Mouse (Mus musculus) CH12.LX (cell line): ENCODE results near the gene Tmem63b. TPM values are rescaled to one million over a fixed set of nuclear protein-coding genes. Genes with fewer than 3 reads are reported as not detected.
A peak's percentile ranks its signal among the peaks of the same experiment; 100 is the strongest.

Experiments
- DNase-seq: peaks from one replicate; pipeline ENCODE4 v3.0.0-alpha.2; 2013; ENCODE audit errors: extremely low read depth
- H3K27ac ChIP-seq: 2 replicates; pipeline ENCODE4 v1.5.1; 2012; ENCODE audit warnings: low read depth, mild to moderate bottlenecking, control low read depth, moderate library complexity; ENCODE audit not compliant: insufficient read depth
- H3K27me3 ChIP-seq: replicated peaks from 2 replicates; pipeline ENCODE3; 2012; ENCODE audit warnings: inconsistent platforms
- H3K36me3 ChIP-seq, 2 experiments: replicated peaks in 1 of 2; 2 replicates each; pipeline versions ENCODE3 to v1.6.1; 2012; ENCODE audit warnings: inconsistent platforms in 1 of 2, low read length in 1 of 2, mild to moderate bottlenecking in 1 of 2, mixed read lengths in 1 of 2, moderate library complexity in 1 of 2; ENCODE audit not compliant: control insufficient read depth in 1 of 2, insufficient read depth in 1 of 2
- H3K4me1 ChIP-seq, 2 experiments: 2 replicates each; pipeline ENCODE4 v1.6.1; 2012; ENCODE audit warnings: inconsistent platforms in 1 of 2, moderate library complexity in 1 of 2; ENCODE audit not compliant: insufficient read depth in 2 of 2, control insufficient read depth in 1 of 2
- H3K4me2 ChIP-seq: 2 replicates; pipeline ENCODE4 v1.6.1; 2012; ENCODE audit warnings: low read depth, mild to moderate bottlenecking, control low read depth; ENCODE audit not compliant: poor library complexity, insufficient read depth, severe bottlenecking
- H3K4me3 ChIP-seq, 3 experiments: fragments of 150-350 bp in 1 of 3; sonication (generic) in 1 of 3; replicated peaks in 1 of 3; 2 replicates each; pipeline versions ENCODE3 to v1.5.1; 2011 to 2012; ENCODE audit warnings: low read depth in 2 of 3, low read length in 2 of 3, mild to moderate bottlenecking in 2 of 3, moderate library complexity in 2 of 3, control low read depth in 1 of 3, improper control_type of control experiment in 1 of 3, inconsistent platforms in 1 of 3, mixed read lengths in 1 of 3; ENCODE audit not compliant: poor library complexity in 1 of 3
- H3K79me2 ChIP-seq: replicated peaks from 2 replicates; pipeline ENCODE4 v1.6.1; 2012; ENCODE audit warnings: mild to moderate bottlenecking, moderate library complexity; ENCODE audit not compliant: control insufficient read depth, poor library complexity, insufficient read depth, severe bottlenecking; ENCODE audit errors: extremely low read depth
- H3K9ac ChIP-seq: 2 replicates; pipeline ENCODE4 v1.6.1; 2012; ENCODE audit warnings: low read depth, mild to moderate bottlenecking, control low read depth, moderate library complexity; ENCODE audit not compliant: insufficient read depth
- H3K9me3 ChIP-seq: replicated peaks from 2 replicates; pipeline ENCODE3; 2012; ENCODE audit warnings: low read length, inconsistent platforms, mixed read lengths
- BHLHE40 ChIP-seq: IDR thresholded peaks from 2 replicates; pipeline ENCODE4 v1.6.1; 2011; ENCODE audit warnings: mild to moderate bottlenecking, low read depth, low read length, improper control_type of control experiment
- CHD2 ChIP-seq: IDR thresholded peaks from 2 replicates; pipeline ENCODE4 v1.6.1; 2011; ENCODE audit warnings: low read length, improper control_type of control experiment
- CTCF ChIP-seq, 2 experiments: IDR thresholded peaks in 1 of 2; conservative IDR thresholded peaks in 1 of 2; 2 replicates each; pipeline ENCODE4 v1.5.1; 2011 to 2012; ENCODE audit warnings: low read depth in 2 of 2, low read length in 2 of 2, improper control_type of control experiment in 1 of 2, inconsistent platforms in 1 of 2, mild to moderate bottlenecking in 1 of 2, moderate library complexity in 1 of 2
- ELF1 ChIP-seq: IDR thresholded peaks from 2 replicates; pipeline ENCODE4 v1.6.1; 2014; ENCODE audit warnings: low read depth, mild to moderate bottlenecking, inconsistent platforms, low read length, improper control_type of control experiment
- EP300 ChIP-seq: IDR thresholded peaks from 2 replicates; pipeline ENCODE4 v1.6.1; 2011; ENCODE audit warnings: low read length, improper control_type of control experiment
- ETS1 ChIP-seq: conservative IDR thresholded peaks from 2 replicates; pipeline ENCODE4 v1.6.1; 2012; ENCODE audit warnings: low read depth, mild to moderate bottlenecking, inconsistent platforms, low read length, improper control_type of control experiment, moderate library complexity
- GABPA ChIP-seq: IDR thresholded peaks from 2 replicates; pipeline ENCODE4 v1.6.1; 2012; ENCODE audit warnings: low read depth, low read length, improper control_type of control experiment, inconsistent platforms; ENCODE audit not compliant: insufficient replicate concordance
- HCFC1 ChIP-seq: IDR thresholded peaks from 2 replicates; pipeline ENCODE4 v1.6.1; 2012; ENCODE audit warnings: low read depth, mild to moderate bottlenecking, inconsistent platforms, low read length, improper control_type of control experiment
- IRF4 ChIP-seq: IDR thresholded peaks from 2 replicates; pipeline ENCODE4 v1.6.1; 2014; ENCODE audit warnings: low read depth, mild to moderate bottlenecking, inconsistent platforms, low read length, improper control_type of control experiment
- JUN ChIP-seq: IDR thresholded peaks from 2 replicates; pipeline ENCODE4 v1.6.1; 2011; ENCODE audit warnings: low read depth, mild to moderate bottlenecking, low read length, improper control_type of control experiment, moderate library complexity; ENCODE audit not compliant: insufficient read depth
- JUND ChIP-seq: conservative IDR thresholded peaks from 2 replicates; pipeline ENCODE4 v1.6.1; 2011; ENCODE audit warnings: low read depth, low read length, improper control_type of control experiment
- KAT2A ChIP-seq: IDR thresholded peaks from 2 replicates; pipeline ENCODE4 v1.6.1; 2012; ENCODE audit warnings: low read length, improper control_type of control experiment, inconsistent platforms; ENCODE audit not compliant: insufficient replicate concordance
- MAFK ChIP-seq: IDR thresholded peaks from 2 replicates; pipeline ENCODE4 v1.6.1; 2011; ENCODE audit warnings: low read length, improper control_type of control experiment; ENCODE audit not compliant: insufficient replicate concordance
- MAX ChIP-seq: IDR thresholded peaks from 2 replicates; pipeline ENCODE4 v1.6.1; 2011; ENCODE audit warnings: low read length, improper control_type of control experiment
- MAZ ChIP-seq: IDR thresholded peaks from 2 replicates; pipeline ENCODE4 v1.6.1; 2012; ENCODE audit warnings: low read depth, mild to moderate bottlenecking, inconsistent platforms, low read length, improper control_type of control experiment, moderate library complexity
- MEF2A ChIP-seq: IDR thresholded peaks from 2 replicates; pipeline ENCODE4 v1.6.1; 2014; ENCODE audit warnings: low read depth, mild to moderate bottlenecking, inconsistent platforms, low read length, improper control_type of control experiment, borderline replicate concordance
- MXI1 ChIP-seq: IDR thresholded peaks from 2 replicates; pipeline ENCODE4 v1.6.1; 2011; ENCODE audit warnings: mild to moderate bottlenecking, low read depth, low read length, improper control_type of control experiment
- MYC ChIP-seq: IDR thresholded peaks from 2 replicates; pipeline ENCODE4 v1.6.1; 2011; ENCODE audit warnings: low read depth, mild to moderate bottlenecking, improper control_type of control experiment, low read length
- NELFE ChIP-seq: IDR thresholded peaks from 2 replicates; pipeline ENCODE4 v1.6.1; 2011; ENCODE audit warnings: low read depth, low read length, improper control_type of control experiment
- POLR2A ChIP-seq: IDR thresholded peaks from 2 replicates; pipeline ENCODE4 v1.6.1; 2011; ENCODE audit warnings: low read depth, mild to moderate bottlenecking, improper control_type of control experiment, low read length
- POLR2AphosphoS2 ChIP-seq: IDR thresholded peaks from 2 replicates; pipeline ENCODE4 v1.6.1; 2011; ENCODE audit warnings: low read depth, low read length, improper control_type of control experiment
- RAD21 ChIP-seq: IDR thresholded peaks from 2 replicates; pipeline ENCODE4 v1.6.1; 2011; ENCODE audit warnings: low read depth, mild to moderate bottlenecking, low read length, improper control_type of control experiment, moderate library complexity
- RCOR1 ChIP-seq: conservative IDR thresholded peaks from 2 replicates; pipeline ENCODE4 v1.6.1; 2012; ENCODE audit warnings: low read depth, mild to moderate bottlenecking, inconsistent platforms, low read length, improper control_type of control experiment
- SIN3A ChIP-seq: IDR thresholded peaks from 2 replicates; pipeline ENCODE4 v1.6.1; 2012; ENCODE audit warnings: low read length, improper control_type of control experiment, inconsistent platforms
- SMC3 ChIP-seq: IDR thresholded peaks from 2 replicates; pipeline ENCODE4 v1.6.1; 2011; ENCODE audit warnings: low read depth, low read length, improper control_type of control experiment
- TBP ChIP-seq: conservative IDR thresholded peaks from 2 replicates; pipeline ENCODE4 v1.6.1; 2011; ENCODE audit warnings: low read depth, low read length, improper control_type of control experiment
- TCF12 ChIP-seq: IDR thresholded peaks from 2 replicates; pipeline ENCODE4 v1.6.1; 2014; ENCODE audit warnings: low read depth, mild to moderate bottlenecking, inconsistent platforms, low read length, improper control_type of control experiment
- UBTF ChIP-seq: IDR thresholded peaks from 2 replicates; pipeline ENCODE4 v1.6.1; 2012; ENCODE audit warnings: low read depth, mild to moderate bottlenecking, inconsistent platforms, low read length, improper control_type of control experiment, moderate library complexity
- ZC3H11A ChIP-seq: IDR thresholded peaks from 2 replicates; pipeline ENCODE4 v1.6.1; 2012; ENCODE audit warnings: low read depth, mild to moderate bottlenecking, inconsistent platforms, low read length, improper control_type of control experiment
- ZKSCAN1 ChIP-seq: IDR thresholded peaks from 2 replicates; pipeline ENCODE4 v1.6.1; 2012; ENCODE audit warnings: low read depth, inconsistent platforms, low read length, improper control_type of control experiment, borderline replicate concordance
- ZMIZ1 ChIP-seq: IDR thresholded peaks from 2 replicates; pipeline ENCODE4 v1.6.1; 2012; ENCODE audit warnings: low read depth, mild to moderate bottlenecking, inconsistent platforms, low read length, improper control_type of control experiment
- dilution Hi-C: fragments of 300-500 bp; cut with MboI; formaldehyde crosslinking; loops from 2 replicates; pipeline ENCODE4 v1.14.3; 2020; ENCODE audit warnings: low sequenced_read_pairs; ENCODE audit not compliant: extremely low pct_unique_long_range_greater_than_20kb, extremely low pct_ligation_motif_present
- in situ Hi-C: fragments of 300-500 bp; cut with MboI; formaldehyde crosslinking; loops from 3 replicates; pipeline ENCODE4 v1.14.3; 2019; ENCODE audit warnings: low sequenced_read_pairs, low pct_ligation_motif_present, low pct_unique_long_range_greater_than_20kb, mixed read lengths
- polyA plus RNA-seq: library from polyadenylated mRNA; unstranded; fragments of >175 nt; gene quantifications from 2 replicates; pipeline ENCODE4 v1.2.1, GENCODE M21; 2012; ENCODE audit warnings: low read depth; ENCODE audit not compliant: insufficient read length
- total RNA-seq, 2 experiments: library from RNA; depleted of rRNA; stranded (reverse); fragments of 300-350 nt in 1 of 2; fragments of >200 nt in 1 of 2; gene quantifications; 2 replicates each; pipeline ENCODE4 v1.2.3; 2012 to 2014

Tmem63b gene
- total and polyA plus RNA-seq, 3 experiments: 3.5 to 10.3 (median 6.3) TPM

- Histone ChIP-seq H3K4me2 (no peak overlapping the region), H3K9me3 (no peaks in the 10 kb centered on the region), H3K4me1 (peaks cover 2 to 17% of the 10 kb centered on the region in 2 experiments), H3K79me2 (no peaks in the 10 kb centered on the region), H3K27ac (no peak overlapping the region), H3K36me3 (no peaks in the 10 kb centered on the region), H3K9ac (no peak overlapping the region), H3K27me3 (peaks cover 86% of the 10 kb centered on the region), H3K4me3 (no peak overlapping the region)
- in situ Hi-C loops (loop anchor here (10.0 kb wide), 1 partner anchor 382 kb away; the partner anchor contains the start of gene Mrps18a), dilution Hi-C loops (no loop called here)
- DNase-seq: no peak
- TF ChIP-seq SMC3: no peak
- TF ChIP-seq IRF4: no peak
- TF ChIP-seq MYC: no peak
Measured at GRCm38 (mm10) chr17:45733038-45733734, 46.5 kb upstream of the Tmem63b start.

DNA sequence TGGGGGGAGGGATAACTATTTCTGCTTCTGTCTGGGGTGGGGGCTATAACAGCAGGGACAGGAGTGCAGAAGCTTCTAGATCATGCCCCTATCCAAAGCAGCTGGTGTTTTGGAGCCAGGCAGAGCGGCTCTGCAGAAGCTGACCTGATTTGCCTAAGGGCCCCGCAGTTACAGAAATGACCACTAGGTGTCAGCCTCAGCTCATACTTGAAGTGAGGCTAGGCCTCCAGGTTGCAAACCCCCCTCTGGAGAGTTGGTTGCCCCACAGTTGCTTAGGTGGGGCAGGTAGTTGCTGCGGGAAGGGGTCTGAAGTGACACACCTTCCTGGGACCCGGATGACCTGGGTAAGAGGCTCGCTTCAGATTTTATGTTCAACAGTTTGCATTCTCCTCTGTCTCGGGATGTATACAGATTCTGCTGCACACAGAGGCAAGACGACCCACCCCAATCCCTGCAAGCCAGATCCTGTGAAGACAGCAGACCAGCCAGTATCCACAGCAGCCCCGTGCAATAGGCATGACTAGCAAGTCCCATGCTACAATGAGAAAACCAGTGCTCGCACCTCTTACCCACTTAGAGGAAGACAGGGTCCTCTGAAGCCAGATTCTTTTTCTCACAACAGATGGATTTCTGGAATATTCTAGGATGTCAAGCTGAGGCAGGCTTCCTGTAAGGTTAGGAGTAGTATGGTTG, 44.6 kb upstream of the Tmem63b start:
- dilution Hi-C loops: no loop called here
- H3K4me3 ChIP-seq: no peak overlapping the region
- TF ChIP-seq KAT2A (no peak), CTCF (conservative IDR thresholded peaks at IDR 0.05 in 1 of 2, IDR thresholded peaks at IDR 0.05 in 1 of 2; ENCODE audit: low read depth in 2 of 2, low read length in 2 of 2) (peak; percentile 63 to 97), MAFK (no peak), TCF12 (no peak), MXI1 (no peak), HCFC1 (no peak), NELFE (no peak; the same call in 1 of the 2 replicates), ZC3H11A (peak; percentile 46), EP300 (no peak), MEF2A (no peak), MAX (no peak), CHD2 (no peak), GABPA (no peak), JUND (no peak), ZMIZ1 (no peak), ETS1 (no peak), ELF1 (no peak), MAZ (peak; percentile 54; the same call in 1 of the 2 replicates), POLR2A (no peak), UBTF (no peak), TBP (no peak), SIN3A (no peak), JUN (no peak), POLR2AphosphoS2 (no peak), BHLHE40 (no peak), ZKSCAN1 (no peak), MYC (no peak), RCOR1 (no peak), RAD21 (no peak; the same call in none of the 2 replicates)

More for the DNA sequence above, 44.6 kb upstream of the Tmem63b start:
- H3K4me2 ChIP-seq: no peak overlapping the region
- H3K27me3 ChIP-seq: peaks cover 74% of the 10 kb centered on the region
- H3K27ac ChIP-seq: no peak overlapping the region
- H3K79me2 ChIP-seq: no peaks in the 10 kb centered on the region
- no peak overlapping the region for H3K9ac ChIP-seq
- no peaks in the 10 kb centered on the region for H3K36me3 ChIP-seq
- H3K9me3 ChIP-seq: no peaks in the 10 kb centered on the region
- DNase-seq: peak; percentile 82
- in situ Hi-C loops: loop anchor here (10.0 kb wide), 1 partner anchor 383 kb away; the partner anchor contains the start of gene Mrps18a
- peaks cover 2 to 14% of the 10 kb centered on the region in 2 experiments for H3K4me1 ChIP-seq
